In genomic region chr13:115022117-115022787, GRCm38 (mm10) we compare ENCODE assay signal across 31 mouse cellular contexts.
DNase-seq lines count a peak whose midpoint lies in the region; ATAC-seq and TF ChIP-seq lines count a peak whose summit lies in the region.
"Had no signal": no experiment of that assay in that cellular context is flagged by ENCODE, and none has a peak within 500 bp of the region (broad histone marks: within the 10 kb centered on the region; RNA-seq: fewer than 3 reads in every experiment).

No protein-coding gene starts in this region.

- no peak for TF ChIP-seq POLR2A in CH12.LX (IDR thresholded peaks at IDR 0.05; ENCODE audit: low read depth, low read length)

- H3K27me3 ChIP-seq in CH12.LX (replicated peaks) = no peaks in the 10 kb centered on the region
- H3K27me3 ChIP-seq in heart, embryonic 13.5 days (replicated peaks) = no peaks in the 10 kb centered on the region
- H3K27me3 ChIP-seq in intestine, postnatal 0 days (replicated peaks; ENCODE audit: control insufficient read depth, insufficient read depth, low read length) = no peaks in the 10 kb centered on the region
- H3K27me3 ChIP-seq: forebrain, embryonic 13.5 days; limb, embryonic 15.5 days; liver, embryonic 13.5 days; megakaryocyte, embryonic 14.5 days; midbrain, embryonic 12.5 days; neural tube, embryonic 13.5 days had no signal

- H3K9me3 ChIP-seq in CH12.LX (replicated peaks; ENCODE audit: low read length) = no peaks in the 10 kb centered on the region
- H3K9me3 ChIP-seq in heart, embryonic 13.5 days = no peaks in the 10 kb centered on the region
- H3K9me3 ChIP-seq in intestine, postnatal 0 days (ENCODE audit: control insufficient read depth) = no peaks in the 10 kb centered on the region
- H3K9me3 ChIP-seq: forebrain, embryonic 13.5 days; hindbrain, embryonic 10.5 days; limb, embryonic 10.5 days; limb, embryonic 15.5 days; liver, embryonic 13.5 days; megakaryocyte, embryonic 14.5 days; midbrain, embryonic 12.5 days; neural tube, embryonic 13.5 days had no signal

- no peak for TF ChIP-seq RAD21 in CH12.LX (IDR thresholded peaks at IDR 0.05; ENCODE audit: low read depth, low read length)

- 31% methylated on average over 6 of the region's 6 CpGs for WGBS in heart, embryonic 13.5 days
- WGBS in intestine, postnatal 0 days = 90% methylated on average over 6 of the region's 6 CpGs

- no peaks in the 10 kb centered on the region for H3K79me2 ChIP-seq in CH12.LX (replicated peaks; ENCODE audit: control insufficient read depth, extremely low read depth, insufficient read depth, poor library complexity, severe bottlenecking)

- TF ChIP-seq EP300 in CH12.LX (IDR thresholded peaks at IDR 0.05; ENCODE audit: low read length) = 0 out of 2 replicates have a peak, but pooled peaks have one; percentile 14

- intact Hi-C loops in heart, postnatal 25 days (cut with DNase I) = loop anchor here (5.0 kb wide), 1 partner anchor 35 kb away; no protein-coding TSS in a partner anchor
- intact Hi-C loops in heart, postnatal 10 days (cut with DNase I) = loop anchor here (5.0 kb wide), 1 partner anchor 75 kb away; no protein-coding TSS in a partner anchor

- in situ Hi-C loops in CH12.LX (cut with MboI; ENCODE audit: low pct_ligation_motif_present, low pct_unique_long_range_greater_than_20kb, low sequenced_read_pairs) = no loop called here

- H3K4me3 ChIP-seq in CH12.LX (replicated peaks in 1 of 3; ENCODE audit: low read depth in 2 of 3, low read length in 2 of 3, poor library complexity in 1 of 3) = no peak overlapping the region
- no peak overlapping the region for H3K4me3 ChIP-seq in heart, embryonic 13.5 days
- H3K4me3 ChIP-seq in intestine, postnatal 0 days (ENCODE audit: low read depth, low read length) = no peak overlapping the region
- H3K4me3 ChIP-seq: forebrain, embryonic 13.5 days; hindbrain, embryonic 10.5 days; limb, embryonic 10.5 days; limb, embryonic 15.5 days; liver, embryonic 13.5 days; megakaryocyte, embryonic 14.5 days; midbrain, embryonic 12.5 days; neural tube, embryonic 13.5 days had no signal

- peak; percentile 53 for DNase-seq in heart, adult 11 months
- DNase-seq in heart, postnatal 25 days (ENCODE audit: low spot score) = no peak
- DNase-seq in CH12.LX (ENCODE audit: extremely low read depth) = no peak
- peak; percentile 25 to 44 for DNase-seq in heart, postnatal 10 days
- no peak for DNase-seq in kidney, postnatal 10 days
- DNase-seq: adrenal gland, adult 2 months; adrenal gland, postnatal 36 days; cerebellum, adult 2 months; cerebellum, postnatal 14 days; kidney, adult 2 months; kidney, postnatal 4 days; layer of hippocampus, adult 9-11 months; liver, embryonic 13.5 days; lung, adult 18-20 months; lung, postnatal 4 days; right cerebral cortex, postnatal 4 days; thymus, adult 18-20 months; thymus, postnatal 25 days had no signal

- H3K27ac ChIP-seq in CH12.LX (ENCODE audit: insufficient read depth, low read depth) = no peak overlapping the region
- H3K27ac ChIP-seq in heart, embryonic 13.5 days (replicated peaks) = peak overlapping the region; percentile 95
- no peak overlapping the region for H3K27ac ChIP-seq in intestine, postnatal 0 days (ENCODE audit: low read depth, low read length)
- H3K27ac ChIP-seq: forebrain, embryonic 13.5 days; hindbrain, embryonic 10.5 days; limb, embryonic 10.5 days; limb, embryonic 15.5 days; liver, embryonic 13.5 days; midbrain, embryonic 12.5 days; neural tube, embryonic 13.5 days; stomach, postnatal 0 days had no signal

- dilution Hi-C loops in CH12.LX (cut with MboI; ENCODE audit: extremely low pct_ligation_motif_present, extremely low pct_unique_long_range_greater_than_20kb, low sequenced_read_pairs) = no loop called here

- H3K4me1 ChIP-seq in CH12.LX (ENCODE audit: control insufficient read depth in 1 of 2, insufficient read depth in 2 of 2) = peaks cover 5 to 23% of the 10 kb centered on the region in 2 experiments; a peak in 3 of 4 replicates
- H3K4me1 ChIP-seq in heart, embryonic 13.5 days = peaks cover 65% of the 10 kb centered on the region
- no peaks in the 10 kb centered on the region; the same call in 1 of the 2 replicates for H3K4me1 ChIP-seq in intestine, postnatal 0 days (replicated peaks; ENCODE audit: control insufficient read depth, insufficient read depth, low read length)
- H3K4me1 ChIP-seq: forebrain, embryonic 13.5 days; limb, embryonic 10.5 days; limb, embryonic 15.5 days; megakaryocyte, embryonic 14.5 days; midbrain, embryonic 12.5 days had no signal

- H3K36me3 ChIP-seq in CH12.LX (replicated peaks in 1 of 2; ENCODE audit: control insufficient read depth in 1 of 2, insufficient read depth in 1 of 2, low read length in 1 of 2) = no peaks in the 10 kb centered on the region
- H3K36me3 ChIP-seq in heart, embryonic 13.5 days = 0 out of 2 replicates have a peak, but pooled peaks cover 3% of the 10 kb centered on the region
- no peaks in the 10 kb centered on the region for H3K36me3 ChIP-seq in intestine, postnatal 0 days (ENCODE audit: control insufficient read depth, insufficient read depth)
- H3K36me3 ChIP-seq: hindbrain, embryonic 10.5 days; limb, embryonic 10.5 days; limb, embryonic 15.5 days; liver, embryonic 13.5 days; midbrain, embryonic 12.5 days; neural tube, embryonic 13.5 days had no signal

- H3K9ac ChIP-seq in CH12.LX (ENCODE audit: insufficient read depth, low read depth) = no peak overlapping the region
- H3K9ac ChIP-seq in heart, embryonic 13.5 days = peak overlapping the region; percentile 62; the same call in 1 of the 2 replicates
- no peak overlapping the region for H3K9ac ChIP-seq in intestine, postnatal 0 days (ENCODE audit: low read depth, low read length)
- H3K9ac ChIP-seq: forebrain, embryonic 13.5 days; limb, embryonic 15.5 days; liver, embryonic 13.5 days; midbrain, embryonic 12.5 days; neural tube, embryonic 13.5 days had no signal

- TF ChIP-seq CTCF in CH12.LX (conservative IDR thresholded peaks at IDR 0.05 in 1 of 2, IDR thresholded peaks at IDR 0.05 in 1 of 2; ENCODE audit: low read depth in 2 of 2, low read length in 2 of 2) = no peak
- TF ChIP-seq CTCF in intestine, postnatal 0 days (IDR thresholded peaks at IDR 0.05; ENCODE audit: low read depth) = no peak

- peak; percentile 48 for ATAC-seq in heart, embryonic 13.5 days (ENCODE audit: extremely low read depth, insufficient number of reproducible peaks, low FRiP score, low TSS enrichment)
- ATAC-seq in intestine, postnatal 0 days = no peak
- ATAC-seq: activated CD4-positive, CD25-positive, alpha-beta regulatory T cell, adult 4 months; forebrain, embryonic 13.5 days; hindbrain, embryonic 16.5 days; lung, postnatal 0 days had no signal

- no peak overlapping the region for H3K4me2 ChIP-seq in CH12.LX (ENCODE audit: insufficient read depth, low read depth, poor library complexity, severe bottlenecking)
- peak overlapping the region; percentile 57 for H3K4me2 ChIP-seq in heart, embryonic 13.5 days
- H3K4me2 ChIP-seq in intestine, postnatal 0 days (replicated peaks; ENCODE audit: low read depth) = no peak overlapping the region
- H3K4me2 ChIP-seq: forebrain, embryonic 13.5 days; limb, embryonic 15.5 days; liver, embryonic 13.5 days; midbrain, embryonic 12.5 days; neural tube, embryonic 13.5 days had no signal

TF ChIP-seq in CH12.LX, 34 proteins besides CTCF, POLR2A, EP300 and RAD21:
- no peak for TF ChIP-seq E2F4 (IDR thresholded peaks at IDR 0.05; ENCODE audit: insufficient replicate concordance, low read depth, low read length)
- no peak for TF ChIP-seq TCF12 (IDR thresholded peaks at IDR 0.05; ENCODE audit: low read depth, low read length)
- no peak for TF ChIP-seq TBP (conservative IDR thresholded peaks at IDR 0.05; ENCODE audit: low read depth, low read length)
- no peak for TF ChIP-seq MEF2A (IDR thresholded peaks at IDR 0.05; ENCODE audit: borderline replicate concordance, low read depth, low read length)
- no peak for TF ChIP-seq KAT2A (IDR thresholded peaks at IDR 0.05; ENCODE audit: insufficient replicate concordance, low read length)
- no peak for TF ChIP-seq ELF1 (IDR thresholded peaks at IDR 0.05; ENCODE audit: low read depth, low read length)
- TF ChIP-seq USF1 (IDR thresholded peaks at IDR 0.05; ENCODE audit: low read depth, low read length) = no peak
- no peak for TF ChIP-seq UBTF (IDR thresholded peaks at IDR 0.05; ENCODE audit: low read depth, low read length)
- no peak for TF ChIP-seq MYC (IDR thresholded peaks at IDR 0.05; ENCODE audit: low read depth, low read length)
- TF ChIP-seq CHD2 (IDR thresholded peaks at IDR 0.05; ENCODE audit: low read length) = no peak
- no peak for TF ChIP-seq BHLHE40 (IDR thresholded peaks at IDR 0.05; ENCODE audit: low read depth, low read length)
- TF ChIP-seq HCFC1 (IDR thresholded peaks at IDR 0.05; ENCODE audit: low read depth, low read length) = no peak
- no peak for TF ChIP-seq PAX5 (IDR thresholded peaks at IDR 0.05; ENCODE audit: low read length)

Comparison
In these comparisons a context has a peak if more than half of its experiments do, and no peak if none do; other contexts are left out.
1. DNase-seq: peak in heart, adult 11 months (single experiment) and heart, postnatal 10 days (2 of 2); none in heart, postnatal 25 days (single experiment), CH12.LX (single experiment) and kidney, postnatal 10 days (single experiment).